Mouse (Mus musculus): ENCODE data around the gene Ttc1.
A peak's percentile ranks its signal among the peaks of the same experiment; 100 is the strongest.

The Ttc1 gene

GRCm38 (mm10) chr11:43705751-43706150 is 42.1 kb downstream of the Ttc1 start:
- no peak for DNase-seq (ENCODE audit: low spot score in 2 of 2)

- no peak for DNase-seq (ENCODE audit: low spot score in 2 of 2)
Measured at GRCm38 (mm10) chr11:43703552-43703951, 44.3 kb downstream of the Ttc1 start.

GRCm38 (mm10) chr11:43700291-43700690 is 47.5 kb downstream of the Ttc1 start:
- DNase-seq (ENCODE audit: low spot score in 2 of 2): no peak

GRCm38 (mm10) chr11:43698621-43699020 is 49.2 kb downstream of the Ttc1 start:
- DNase-seq (ENCODE audit: low spot score in 2 of 2): no peak

- no peak for DNase-seq (ENCODE audit: low spot score in 2 of 2)
Measured at GRCm38 (mm10) chr11:43696623-43697022, 51.2 kb downstream of the Ttc1 start.

- DNase-seq (ENCODE audit: low spot score in 2 of 2): no peak
Measured at GRCm38 (mm10) chr11:43688850-43689249, 59.0 kb downstream of the Ttc1 start.

- peak; percentile 35 to 51 for DNase-seq (ENCODE audit: low spot score in 2 of 2)
Measured at GRCm38 (mm10) chr11:43682415-43683217, 65.2 kb downstream of the Ttc1 start.

- peak; percentile 97 to 99 for DNase-seq (ENCODE audit: low spot score in 2 of 2)
Measured at GRCm38 (mm10) chr11:43681472-43682414, 66.1 kb downstream of the Ttc1 start, which contains the start of gene Pwwp2a. Gene Pwwp2a, plus strand, starts transcription at chr11:43681998.
